Mouse (Mus musculus) testis, postnatal 14 days (tissue): Measurements from ENCODE around the gene Gm47283.
"Not testable (repeated sequence)": the region's sequence is repeated elsewhere in the genome, so short reads cannot be mapped to it uniquely, and the experiment has no call there.

Experiments
- DNase-seq: peaks from one replicate; pipeline ENCODE4 v3.0.0; 2021; ENCODE audit warnings: low spot score

Gm47283 gene

GRCm38 (mm10) chrY:90784438-90784837, at the start of gene Gm47283:
Gene Gm47283, plus strand, starts transcription at chrY:90784738.
- DNase-seq, result not testable (repeated sequence)

- not testable (repeated sequence) for DNase-seq
Measured at GRCm38 (mm10) chrY:90735181-90735895, 49.2 kb upstream of the Gm47283 start.

DNA sequence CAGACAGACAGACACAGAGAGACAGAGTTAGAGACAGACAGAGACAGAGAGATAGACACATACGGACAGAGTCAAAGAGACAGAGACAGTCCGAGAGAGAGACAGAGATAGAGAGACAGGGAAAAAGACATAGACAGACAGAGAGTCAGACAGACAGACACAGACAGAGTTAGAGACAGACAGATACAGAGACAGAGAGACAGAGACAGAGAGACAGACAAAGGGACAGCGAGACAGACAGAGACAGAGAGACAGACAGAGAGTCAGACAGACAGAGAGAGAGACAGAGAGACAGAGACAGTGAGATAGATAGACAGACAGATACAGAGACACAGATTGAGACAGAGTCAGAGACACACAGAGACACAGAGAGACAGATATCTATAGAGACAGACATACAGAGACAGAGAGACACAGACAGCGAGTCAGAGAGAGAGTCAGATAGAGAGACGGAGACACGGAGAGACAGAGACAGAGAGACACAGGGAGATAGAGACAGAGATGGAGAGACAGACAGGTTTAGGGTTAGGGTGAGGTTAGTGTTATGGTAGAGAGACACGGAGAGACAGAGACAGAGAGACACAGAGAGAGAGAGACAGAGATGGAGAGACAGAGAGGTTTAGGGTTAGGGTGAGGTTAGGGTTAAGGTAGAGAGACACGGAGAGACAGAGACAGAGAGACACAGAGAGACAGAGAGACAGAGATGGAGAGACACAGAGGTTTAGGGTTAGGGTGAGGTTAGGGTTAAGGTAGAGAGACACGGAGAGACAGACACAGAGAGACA, 48.1 kb upstream of the Gm47283 start:
- DNase-seq, result not testable (repeated sequence)

GRCm38 (mm10) chrY:90737606-90738430, 46.7 kb upstream of the Gm47283 start:
- peak; percentile 24 for DNase-seq

- DNase-seq, result no peak
Measured at GRCm38 (mm10) chrY:90738431-90738680, 46.2 kb upstream of the Gm47283 start.

- peak; percentile 78 for DNase-seq
Measured at GRCm38 (mm10) chrY:90738841-90739530, 45.6 kb upstream of the Gm47283 start.

GRCm38 (mm10) chrY:90739531-90740012, 45.0 kb upstream of the Gm47283 start:
- DNase-seq, result peak; percentile 78

- peak; percentile 80 for DNase-seq
Measured at GRCm38 (mm10) chrY:90740013-90740561, 44.5 kb upstream of the Gm47283 start.

DNA sequence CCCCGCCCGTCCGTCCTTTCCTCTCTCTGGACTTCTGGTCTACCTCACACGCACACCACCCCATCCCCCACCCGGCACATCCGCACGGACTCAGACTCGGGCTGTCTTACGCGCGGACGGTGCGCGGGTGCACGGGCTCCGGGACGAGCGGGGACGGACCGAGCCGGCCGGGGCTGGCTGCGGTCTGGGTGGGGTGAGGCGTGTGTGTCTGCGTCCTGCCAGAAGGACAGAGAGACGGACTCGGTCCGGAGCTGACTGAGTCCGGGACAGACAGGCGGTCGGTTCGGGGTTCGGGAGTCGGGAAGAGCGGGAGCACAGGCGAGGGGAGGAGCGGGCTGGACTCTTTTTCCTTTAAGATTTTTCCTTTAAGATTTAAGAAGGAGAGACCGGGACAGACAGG, 43.5 kb upstream of the Gm47283 start:
- DNase-seq, result peak; percentile 68

DNA sequence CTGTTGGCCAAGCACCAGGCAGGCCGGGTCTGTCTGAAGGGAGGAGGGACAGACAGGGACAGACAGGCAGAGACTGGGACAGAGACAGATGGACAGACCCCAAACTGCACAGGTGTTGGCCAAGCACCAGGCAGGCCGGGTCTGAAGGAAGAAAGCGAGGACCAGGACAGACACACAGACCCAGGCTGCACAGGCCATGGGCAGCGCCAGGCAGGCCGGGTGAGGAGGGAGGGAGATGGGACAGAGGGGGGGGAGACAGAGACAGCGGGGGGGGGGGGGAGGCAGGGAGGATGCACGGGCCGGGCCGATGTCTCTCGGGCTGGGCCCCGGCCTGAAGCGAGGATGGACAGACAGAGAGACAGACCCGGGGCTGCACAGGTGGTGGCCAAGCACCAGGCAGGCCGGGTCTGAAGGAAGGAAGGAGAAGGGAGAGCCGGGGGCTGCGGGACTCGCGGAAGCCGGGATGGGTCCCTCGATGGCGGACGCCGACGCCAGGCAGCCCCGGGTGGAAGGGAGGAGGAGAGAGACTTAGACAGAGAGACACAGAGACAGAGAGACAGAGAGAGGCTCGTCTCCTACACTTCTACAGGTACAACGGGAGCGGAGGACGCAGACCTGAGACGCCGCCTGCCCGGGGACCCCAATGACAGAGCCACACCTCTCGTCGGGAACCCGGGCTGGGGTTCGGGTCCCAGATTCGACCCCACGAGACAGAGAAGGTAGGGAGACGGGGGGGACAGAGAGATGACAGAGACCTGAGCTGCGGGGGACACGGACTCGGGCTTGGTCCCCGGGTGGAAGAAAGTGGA, 42.9 kb upstream of the Gm47283 start:
- DNase-seq, result peak; percentile 84

DNA sequence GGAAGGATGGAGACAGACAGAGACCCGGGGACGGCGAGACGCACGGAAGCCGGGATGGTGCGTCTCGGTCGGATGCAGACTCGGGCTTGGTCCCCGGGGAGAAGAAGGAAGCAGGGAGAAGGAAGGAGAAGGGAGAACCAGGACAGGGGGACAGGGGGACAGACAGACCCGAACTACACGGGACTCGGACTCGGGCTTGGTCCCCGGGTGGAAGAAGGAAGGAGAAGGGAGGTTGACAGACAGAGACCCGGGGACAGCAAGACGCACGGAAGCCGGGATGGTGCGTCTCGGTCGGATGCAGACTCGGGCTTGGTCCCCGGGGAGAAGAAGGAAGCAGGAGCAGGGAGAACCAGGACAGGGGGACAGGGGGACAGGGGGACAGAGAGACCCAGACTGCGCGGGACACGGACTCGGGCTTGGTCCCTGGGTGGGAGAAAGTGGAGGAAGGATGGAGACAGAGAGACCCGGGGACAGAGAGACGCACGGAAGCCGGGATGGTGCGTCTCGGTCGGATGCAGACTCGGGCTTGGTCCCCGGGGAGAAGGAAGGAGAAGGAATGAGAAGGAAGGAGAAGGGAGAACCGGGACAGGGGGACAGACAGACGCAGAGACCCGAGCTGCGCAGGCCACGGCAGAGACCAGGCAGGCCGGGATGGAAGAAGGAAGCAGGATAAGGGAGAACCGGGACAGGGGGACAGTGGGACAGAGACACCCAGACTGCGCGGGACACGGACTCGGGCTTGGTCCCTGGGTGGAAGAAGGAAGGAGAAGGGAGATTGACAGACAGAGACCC, 42.1 kb upstream of the Gm47283 start:
- peak; percentile 50 for DNase-seq

DNA sequence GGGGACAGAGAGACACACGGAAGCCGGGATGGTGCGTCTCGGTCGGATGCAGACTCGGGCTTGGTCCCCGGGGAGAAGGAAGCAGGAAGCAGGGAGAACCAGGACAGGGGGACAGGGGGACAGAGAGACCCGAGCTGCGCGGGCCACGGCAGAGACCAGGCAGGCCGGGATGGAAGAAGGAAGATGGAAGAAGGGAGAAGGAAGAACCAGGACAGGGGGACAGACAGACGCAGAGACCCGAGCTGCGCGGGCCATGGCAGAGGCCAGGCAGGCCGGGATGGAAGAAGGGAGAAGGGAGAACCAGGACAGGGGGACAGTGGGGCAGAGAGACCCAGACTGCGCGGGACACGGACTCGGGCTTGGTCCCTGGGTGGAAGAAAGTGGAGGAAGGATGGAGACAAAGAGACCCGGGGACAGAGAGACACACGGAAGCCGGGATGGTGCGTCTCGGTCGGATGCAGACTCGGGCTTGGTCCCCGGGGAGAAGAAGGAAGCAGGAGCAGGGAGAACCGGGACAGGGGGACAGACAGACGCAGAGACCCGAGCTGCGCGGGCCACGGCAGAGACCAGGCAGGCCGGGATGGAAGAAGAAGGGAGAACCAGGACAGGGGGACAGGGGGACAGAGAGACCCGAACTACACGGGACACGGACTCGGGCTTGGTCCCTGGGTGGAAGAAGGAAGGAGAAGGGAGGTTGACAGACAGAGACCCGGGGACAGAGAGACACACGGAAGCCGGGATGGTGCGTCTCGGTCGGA, 41.3 kb upstream of the Gm47283 start:
- peak; percentile 72 for DNase-seq

- no peak for DNase-seq
Measured at GRCm38 (mm10) chrY:90743811-90744220, 40.7 kb upstream of the Gm47283 start.

DNA sequence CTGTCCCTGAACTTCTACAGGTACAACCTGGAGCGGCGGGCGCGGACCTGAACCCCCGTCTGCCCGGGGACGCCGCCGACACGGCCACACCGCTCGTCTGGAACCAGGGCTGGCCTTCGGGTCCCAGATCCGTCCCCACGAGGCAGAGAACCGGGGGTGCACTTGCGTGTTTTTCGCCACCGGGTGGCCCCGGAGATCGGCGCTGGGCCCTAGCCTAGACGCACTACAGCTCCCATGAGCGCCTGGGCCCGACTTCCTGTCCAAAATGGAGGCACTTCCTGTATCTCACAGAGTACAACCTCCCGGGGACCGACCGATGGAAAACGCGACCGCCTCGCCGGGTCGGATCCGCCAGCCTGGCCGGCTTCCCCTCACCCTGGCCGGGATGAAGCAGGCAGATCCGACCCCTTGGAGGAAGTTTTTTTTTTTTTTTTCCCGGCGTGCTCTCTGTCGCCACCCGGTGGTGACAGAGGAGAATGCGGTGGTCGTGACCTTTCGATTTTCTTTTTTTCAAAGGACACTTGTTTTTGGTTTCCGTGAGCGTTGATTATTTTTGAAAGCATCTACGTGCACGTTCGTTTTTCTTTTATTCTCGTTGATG, 40.1 kb upstream of the Gm47283 start:
- DNase-seq, result peak; percentile 91

DNA sequence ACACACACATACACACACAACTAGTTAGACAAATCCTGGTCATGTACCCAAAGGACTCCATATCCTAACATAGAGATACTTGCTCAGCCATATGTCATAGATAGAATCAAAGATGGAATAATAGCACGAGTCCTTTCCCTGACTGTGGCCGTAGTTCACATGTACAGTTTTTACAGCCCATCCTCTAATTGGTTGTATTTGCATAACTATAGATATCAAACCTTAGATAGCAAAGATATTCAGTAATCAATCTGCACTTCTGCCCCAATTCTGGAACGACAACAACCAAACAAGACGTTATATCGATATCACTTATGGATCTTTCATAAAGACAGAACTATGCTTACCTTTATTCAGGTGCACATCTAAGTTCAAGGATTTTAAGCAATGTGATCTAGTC, 39.3 kb upstream of the Gm47283 start:
- not testable (repeated sequence) for DNase-seq

- DNase-seq, result not testable (repeated sequence)
Measured at GRCm38 (mm10) chrY:90754721-90755120, 29.8 kb upstream of the Gm47283 start, which contains the start of gene Gm21860. Gene Gm21860, minus strand, starts transcription at chrY:90754821.

DNA sequence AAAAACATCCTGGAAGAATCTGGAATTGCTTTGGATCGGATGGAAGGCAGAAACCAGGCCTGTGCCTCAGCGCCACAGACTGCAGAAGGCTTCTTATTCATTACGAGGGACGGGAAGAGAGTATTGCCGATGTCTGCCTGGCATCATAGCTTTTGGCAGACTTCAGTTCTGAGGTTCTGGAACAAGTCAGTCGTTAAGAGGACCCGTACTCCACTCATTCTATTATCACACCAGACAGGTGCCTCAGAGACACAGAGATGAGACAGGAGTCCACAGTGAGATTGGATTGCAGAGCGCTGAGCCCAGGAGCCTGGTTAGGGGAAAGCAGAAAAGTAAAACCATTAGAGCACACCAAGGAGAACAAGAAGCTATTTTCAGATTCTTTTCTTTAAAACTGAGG, 54.5 kb downstream of the Gm47283 start, which contains the start of gene Gm21748:
Gene Gm21748 (minus strand): TSS at position 101 of the 400 bp plus-strand sequence.
- DNase-seq, result not testable (repeated sequence)
